Mouse (Mus musculus) heart, embryonic 10.5 days (tissue): ENCODE data around the gene Cdc42ep1. TPM values are rescaled to one million over a fixed set of nuclear protein-coding genes. Genes with fewer than 3 reads are reported as not detected.

Source experiments
- DNase-seq: peaks from one replicate; pipeline ENCODE4 v3.0.0-alpha.2; 2017; ENCODE audit warnings: low spot score
- H3K27ac ChIP-seq: fragments of 300-500 bp; sonication (generic); 2 replicates; pipeline ENCODE4 v1.5.1; 2016; ENCODE audit warnings: mild to moderate bottlenecking
- H3K27me3 ChIP-seq: fragments of 300-500 bp; sonication (generic); 2 replicates; pipeline ENCODE4 v1.6.1; 2016; ENCODE audit warnings: mild to moderate bottlenecking; ENCODE audit not compliant: poor library complexity, insufficient read depth, severe bottlenecking
- H3K36me3 ChIP-seq: fragments of 300-500 bp; sonication (generic); 2 replicates; pipeline ENCODE4 v1.6.1; 2016; ENCODE audit warnings: mild to moderate bottlenecking, moderate library complexity
- H3K4me1 ChIP-seq: fragments of 300-500 bp; sonication (generic); 2 replicates; pipeline ENCODE4 v1.6.1; 2016; ENCODE audit warnings: mild to moderate bottlenecking
- H3K4me3 ChIP-seq: fragments of 300-500 bp; sonication (generic); 2 replicates; pipeline ENCODE4 v1.5.1; 2016; ENCODE audit warnings: mild to moderate bottlenecking, moderate library complexity
- H3K9me3 ChIP-seq: fragments of 300-500 bp; sonication (generic); 2 replicates; pipeline ENCODE4 v1.6.1; 2016; ENCODE audit warnings: mild to moderate bottlenecking, moderate library complexity
- WGBS: fragments of 180-500 bp; shearing (Covaris S2); methylation state at CpG from one replicate; pipeline ENCODE4 v1.1.7; 2016; 5-methylcytosine and 5-hydroxymethylcytosine counted together
- polyA plus RNA-seq: library from polyadenylated mRNA; unstranded; fragments of >200 nt; fragmentation: Nextera tagmentation; extraction: Ambion mirVana; gene quantifications from 2 replicates; pipeline ENCODE4 v1.2.1, GENCODE M21; 2016

Gene Cdc42ep1
- polyA plus RNA-seq, 1 experiment from 2014 or later: 37.3 TPM

DNA sequence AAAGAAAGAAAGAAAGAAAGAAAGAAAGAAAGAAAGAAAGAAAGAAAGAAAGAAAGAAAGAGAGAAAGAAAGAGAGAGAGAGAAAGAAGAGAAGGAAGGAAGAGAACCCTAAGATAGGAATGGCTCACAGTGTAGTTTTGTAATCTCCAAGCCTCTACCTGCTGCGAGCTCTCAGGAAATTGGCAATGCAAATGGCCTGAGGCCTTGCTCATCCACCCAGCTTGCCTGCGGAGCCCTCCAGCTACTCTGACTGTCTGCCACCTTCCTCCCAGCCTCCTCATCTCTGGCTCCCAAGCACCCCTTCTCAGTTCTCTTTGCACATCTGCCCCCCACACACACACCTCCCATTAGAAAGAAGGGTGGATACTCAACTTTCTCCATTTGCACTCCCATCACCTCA lies 33.4 kb upstream of the Cdc42ep1 start:
- 67% methylated on average over 2 of the region's 2 CpGs for WGBS
- H3K27ac ChIP-seq: no peak overlapping the region
- H3K4me3 ChIP-seq: no peak overlapping the region
- no peaks in the 10 kb centered on the region for H3K9me3 ChIP-seq
- H3K27me3 ChIP-seq: peaks cover 34% of the 10 kb centered on the region
- peaks cover 37% of the 10 kb centered on the region for H3K4me1 ChIP-seq
- no peaks in the 10 kb centered on the region for H3K36me3 ChIP-seq
- no peak for DNase-seq

DNA sequence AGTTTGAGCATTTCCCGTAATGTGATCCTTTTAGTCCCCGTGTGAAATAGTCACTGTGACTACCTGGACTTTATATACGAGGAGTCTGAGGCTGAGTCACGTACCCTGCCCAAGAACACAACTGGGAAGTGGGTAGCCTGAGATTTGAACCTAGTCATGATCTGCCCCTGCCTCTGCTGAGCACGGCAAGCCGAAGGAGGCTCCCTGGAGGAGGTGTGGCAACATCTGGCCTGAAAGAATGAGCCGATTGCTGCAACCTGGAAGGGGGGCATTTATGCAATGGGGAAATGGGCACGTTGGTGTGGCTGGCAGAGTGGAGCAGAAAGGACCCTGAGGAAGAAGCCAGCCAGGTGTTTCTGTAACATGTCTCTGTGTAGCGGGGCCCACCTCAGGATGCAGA lies 32.7 kb upstream of the Cdc42ep1 start:
- DNase-seq: no peak
- WGBS: 47% methylated on average over 9 of the region's 9 CpGs
- Histone ChIP-seq H3K9me3 (no peaks in the 10 kb centered on the region), H3K27me3 (peaks cover 26% of the 10 kb centered on the region), H3K27ac (no peak overlapping the region), H3K36me3 (no peaks in the 10 kb centered on the region), H3K4me3 (no peak overlapping the region), H3K4me1 (peaks cover 30% of the 10 kb centered on the region)

DNA sequence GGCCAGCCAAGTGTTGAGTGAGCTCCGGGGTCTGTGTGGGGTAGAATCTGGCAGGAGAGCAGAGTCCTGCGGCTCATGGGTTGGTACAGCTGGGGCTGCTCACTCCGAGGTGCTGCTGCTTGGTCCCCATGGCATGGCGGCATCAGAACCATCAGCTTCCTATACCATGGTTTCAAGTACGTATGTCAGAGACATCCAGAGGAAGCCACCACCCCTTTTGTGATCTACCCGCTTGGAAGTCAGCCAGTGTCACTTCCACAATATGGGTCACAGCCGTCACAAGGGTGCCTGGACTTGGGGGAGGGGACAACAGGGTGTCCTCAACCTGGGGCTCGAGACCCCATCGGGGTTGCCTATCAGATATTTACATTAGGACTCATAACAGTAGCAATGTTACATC lies 32.3 kb upstream of the Cdc42ep1 start:
- no peak for DNase-seq
- H3K36me3 ChIP-seq: no peaks in the 10 kb centered on the region
- H3K4me1 ChIP-seq: peaks cover 30% of the 10 kb centered on the region
- H3K27me3 ChIP-seq: peaks cover 22% of the 10 kb centered on the region
- H3K4me3 ChIP-seq: no peak overlapping the region
- H3K27ac ChIP-seq: no peak overlapping the region
- WGBS: 75% methylated on average over 9 of the region's 9 CpGs
- H3K9me3 ChIP-seq: no peaks in the 10 kb centered on the region

DNA sequence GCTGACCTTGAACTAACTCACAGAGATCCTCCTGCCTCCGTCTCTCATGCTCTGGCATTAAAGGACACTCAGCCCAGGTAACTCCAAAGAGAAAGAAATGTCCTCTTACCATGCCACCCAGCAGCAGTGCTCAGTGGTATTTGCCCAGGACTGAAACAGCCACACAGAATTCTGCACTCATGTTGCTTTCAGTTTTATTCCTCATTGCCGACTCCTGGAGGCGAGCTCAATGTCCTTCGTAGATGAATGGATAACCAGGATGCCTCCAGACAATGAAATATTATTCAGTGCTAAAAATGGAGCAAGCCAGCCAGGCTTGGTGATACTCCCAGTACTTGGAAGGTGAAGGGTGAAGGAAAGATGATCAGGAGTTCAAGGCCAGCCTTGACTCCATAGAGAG lies 28.8 kb upstream of the Cdc42ep1 start:
- Histone ChIP-seq H3K27ac (no peak overlapping the region), H3K36me3 (no peaks in the 10 kb centered on the region), H3K9me3 (no peaks in the 10 kb centered on the region), H3K27me3 (0 out of 2 replicates have a peak, but pooled peaks cover 3% of the 10 kb centered on the region), H3K4me3 (no peak overlapping the region), H3K4me1 (peaks cover 23% of the 10 kb centered on the region)
- no peak for DNase-seq
- WGBS: 90% methylated on average over 4 of the region's 4 CpGs

DNA sequence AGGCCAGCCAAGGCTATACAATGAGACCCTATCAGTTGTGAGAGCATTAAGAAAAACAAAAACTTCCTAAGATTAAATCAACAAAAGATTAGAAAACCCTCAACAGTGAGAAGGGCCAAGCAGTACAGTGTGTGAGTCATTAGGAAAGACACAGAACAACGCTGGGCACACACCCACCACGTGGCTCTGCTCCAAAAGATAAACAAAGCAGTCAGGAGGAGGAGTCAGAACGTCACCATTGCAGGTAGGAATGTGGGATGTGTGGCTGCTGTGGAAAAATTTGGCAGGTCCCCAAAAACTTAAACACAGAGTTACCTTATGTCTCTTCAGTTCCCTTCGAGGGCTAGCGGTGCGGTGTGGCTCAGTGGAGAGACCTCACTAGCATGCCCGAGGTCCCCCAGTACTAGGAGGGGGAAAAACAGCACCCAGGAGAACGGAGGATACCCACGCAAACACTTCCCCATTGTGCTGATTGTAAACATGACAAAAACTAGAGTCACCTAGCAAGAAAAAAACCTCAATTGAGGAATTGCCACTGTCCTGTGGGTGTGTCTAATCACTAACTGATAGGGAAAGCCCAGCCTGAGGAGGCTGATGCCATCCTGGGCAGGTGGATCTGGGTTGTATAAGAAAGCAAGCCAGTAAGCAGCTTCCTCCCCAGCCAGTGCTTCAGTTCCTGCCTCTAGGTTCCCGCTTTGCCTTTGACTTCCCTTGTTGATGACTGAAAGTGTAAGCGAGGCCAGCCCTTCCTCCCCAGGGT lies 26.9 kb upstream of the Cdc42ep1 start:
- no peak for DNase-seq

DNA sequence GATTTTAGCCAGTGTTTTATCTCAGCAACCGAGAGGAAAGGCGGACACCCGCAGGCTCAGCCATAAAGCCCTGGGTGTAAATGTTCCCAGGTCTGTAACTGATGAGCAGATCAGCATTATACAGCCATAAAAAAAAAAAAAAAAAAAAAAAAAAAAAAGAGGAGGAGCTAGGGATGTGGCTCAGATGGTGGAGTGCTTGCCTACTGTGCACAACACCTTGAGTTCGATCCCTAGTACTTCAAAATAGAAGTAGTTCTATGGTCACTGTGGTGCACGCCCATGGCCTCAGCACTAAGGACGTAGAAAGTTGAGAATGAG lies 26.4 kb upstream of the Cdc42ep1 start:
- no peak overlapping the region for H3K27ac ChIP-seq
- H3K36me3 ChIP-seq: no peaks in the 10 kb centered on the region
- peaks cover 13% of the 10 kb centered on the region; the same call in 1 of the 2 replicates for H3K27me3 ChIP-seq
- no peaks in the 10 kb centered on the region for H3K9me3 ChIP-seq
- H3K4me1 ChIP-seq: peaks cover 16% of the 10 kb centered on the region; the same call in 1 of the 2 replicates
- WGBS: 44% methylated on average over 6 of the region's 6 CpGs
- DNase-seq: no peak
- H3K4me3 ChIP-seq: no peak overlapping the region

More for the DNA sequence above, 26.9 kb upstream of the Cdc42ep1 start:
- H3K4me1 ChIP-seq: peaks cover 17% of the 10 kb centered on the region; the same call in 1 of the 2 replicates
- 44% methylated on average over 11 of the region's 11 CpGs for WGBS
- no peaks in the 10 kb centered on the region for H3K36me3 ChIP-seq
- no peak overlapping the region for H3K4me3 ChIP-seq
- H3K9me3 ChIP-seq: no peaks in the 10 kb centered on the region
- peaks cover 8% of the 10 kb centered on the region; the same call in 1 of the 2 replicates for H3K27me3 ChIP-seq
- no peak overlapping the region for H3K27ac ChIP-seq

DNA sequence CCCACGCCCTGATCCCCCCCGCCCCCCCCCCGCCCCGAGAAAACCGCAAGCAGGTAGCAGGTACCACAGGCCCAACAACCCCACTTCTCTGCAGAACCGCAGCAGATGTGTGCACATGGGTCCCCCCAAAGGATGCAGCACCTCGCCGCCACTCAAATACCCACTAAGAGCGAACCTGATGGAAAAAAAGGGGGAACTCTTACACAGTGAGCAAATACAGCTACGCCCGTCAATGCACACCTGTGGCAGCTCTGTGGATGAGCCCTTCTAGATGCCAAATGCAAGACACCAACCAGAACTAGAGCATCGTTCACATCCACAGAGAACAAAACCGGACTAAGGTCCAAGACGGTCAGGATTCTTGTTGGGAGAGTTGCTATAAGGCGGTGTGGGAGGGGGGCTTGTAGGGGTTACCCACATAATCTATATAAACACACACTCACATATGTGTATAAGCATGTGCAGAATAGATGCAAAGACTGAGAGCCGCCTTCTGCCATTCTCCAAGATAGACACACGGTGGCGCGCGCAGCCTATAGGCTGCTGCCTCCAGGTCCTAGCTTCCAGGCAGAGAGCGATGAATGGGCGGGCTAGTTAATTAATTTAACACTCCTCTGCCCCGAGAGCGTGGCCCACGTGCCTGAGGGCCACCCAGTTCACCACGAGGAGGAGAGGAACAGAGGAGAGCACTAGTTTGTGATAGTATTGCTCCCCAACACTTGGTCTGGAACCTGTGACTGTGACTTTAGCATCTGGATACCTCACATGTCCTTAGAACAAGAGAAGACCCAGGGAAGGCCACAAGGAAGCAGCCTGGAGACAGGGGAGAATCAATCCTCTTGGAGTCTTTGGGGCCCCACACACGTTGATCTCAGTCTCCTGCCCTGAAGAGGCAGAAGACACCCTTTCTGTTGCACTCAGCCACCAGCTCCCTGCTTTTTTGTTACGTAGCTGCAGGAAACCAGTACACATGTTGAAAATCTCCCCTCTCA lies 15.9 kb upstream of the Cdc42ep1 start:
- peaks cover 23% of the 10 kb centered on the region for H3K4me1 ChIP-seq
- peaks cover 27% of the 10 kb centered on the region for H3K27me3 ChIP-seq
- 0 out of 2 replicates have a peak overlapping the region, but pooled peaks have one; percentile 17 for H3K27ac ChIP-seq
- H3K36me3 ChIP-seq: no peaks in the 10 kb centered on the region
- H3K4me3 ChIP-seq: no peak overlapping the region
- no peaks in the 10 kb centered on the region for H3K9me3 ChIP-seq
- no peak for DNase-seq
- WGBS: 22% methylated on average over 28 of the region's 28 CpGs

DNA sequence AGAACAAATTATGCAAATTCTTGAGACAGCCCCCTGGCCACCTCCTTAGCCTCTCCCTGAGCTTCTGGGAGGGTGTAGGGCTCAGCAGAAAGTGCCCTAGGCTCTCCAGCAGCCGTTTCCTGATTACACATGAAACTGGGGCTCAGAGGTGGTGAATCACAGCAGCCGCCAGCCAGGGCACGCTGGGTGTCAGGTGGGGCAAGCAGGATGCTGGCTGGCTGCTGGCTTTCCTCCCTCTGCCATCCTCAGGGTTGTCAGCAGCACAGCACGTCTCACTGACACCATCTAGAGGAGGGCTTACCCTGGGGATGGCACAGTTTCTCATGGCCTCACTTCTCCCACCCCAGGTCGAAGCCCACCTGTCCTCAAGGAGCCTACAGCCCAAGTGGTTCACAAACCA lies 14.1 kb upstream of the Cdc42ep1 start:
- WGBS: 10% methylated on average over 5 of the region's 5 CpGs
- Histone ChIP-seq H3K36me3 (no peaks in the 10 kb centered on the region), H3K4me1 (peaks cover 41% of the 10 kb centered on the region), H3K4me3 (no peak overlapping the region), H3K27me3 (peaks cover 27% of the 10 kb centered on the region), H3K27ac (peak overlapping the region; percentile 44; the same call in 1 of the 2 replicates), H3K9me3 (no peaks in the 10 kb centered on the region)
- DNase-seq: no peak

DNA sequence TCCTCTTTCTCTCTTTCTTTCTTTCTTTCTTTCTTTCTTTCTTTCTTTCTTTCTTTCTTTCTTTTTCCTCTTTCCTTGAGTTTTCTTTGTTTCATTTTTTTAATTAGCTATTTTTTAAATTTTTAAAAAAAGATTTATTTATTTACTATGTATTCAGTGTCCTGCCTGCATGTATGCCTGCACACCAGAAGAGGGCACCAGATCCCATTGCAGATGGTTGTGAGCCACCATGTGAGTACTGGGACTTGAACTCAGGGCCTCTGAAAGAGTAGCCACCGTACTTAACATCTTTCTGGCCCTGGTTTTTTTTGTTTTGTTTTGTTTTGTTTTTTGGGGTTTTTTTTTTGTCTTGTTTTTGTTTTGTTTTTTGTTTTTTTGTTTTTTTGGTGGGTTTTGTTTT lies 12.8 kb upstream of the Cdc42ep1 start:
- no peaks in the 10 kb centered on the region for H3K36me3 ChIP-seq
- H3K4me3 ChIP-seq: no peak overlapping the region
- peaks cover 55% of the 10 kb centered on the region for H3K4me1 ChIP-seq
- H3K27me3 ChIP-seq: peaks cover 27% of the 10 kb centered on the region
- DNase-seq: no peak
- whole genome bisulfite sequencing: 95% methylated on average over 1 of the region's 1 CpGs
- no peak overlapping the region for H3K27ac ChIP-seq
- no peaks in the 10 kb centered on the region for H3K9me3 ChIP-seq

DNA sequence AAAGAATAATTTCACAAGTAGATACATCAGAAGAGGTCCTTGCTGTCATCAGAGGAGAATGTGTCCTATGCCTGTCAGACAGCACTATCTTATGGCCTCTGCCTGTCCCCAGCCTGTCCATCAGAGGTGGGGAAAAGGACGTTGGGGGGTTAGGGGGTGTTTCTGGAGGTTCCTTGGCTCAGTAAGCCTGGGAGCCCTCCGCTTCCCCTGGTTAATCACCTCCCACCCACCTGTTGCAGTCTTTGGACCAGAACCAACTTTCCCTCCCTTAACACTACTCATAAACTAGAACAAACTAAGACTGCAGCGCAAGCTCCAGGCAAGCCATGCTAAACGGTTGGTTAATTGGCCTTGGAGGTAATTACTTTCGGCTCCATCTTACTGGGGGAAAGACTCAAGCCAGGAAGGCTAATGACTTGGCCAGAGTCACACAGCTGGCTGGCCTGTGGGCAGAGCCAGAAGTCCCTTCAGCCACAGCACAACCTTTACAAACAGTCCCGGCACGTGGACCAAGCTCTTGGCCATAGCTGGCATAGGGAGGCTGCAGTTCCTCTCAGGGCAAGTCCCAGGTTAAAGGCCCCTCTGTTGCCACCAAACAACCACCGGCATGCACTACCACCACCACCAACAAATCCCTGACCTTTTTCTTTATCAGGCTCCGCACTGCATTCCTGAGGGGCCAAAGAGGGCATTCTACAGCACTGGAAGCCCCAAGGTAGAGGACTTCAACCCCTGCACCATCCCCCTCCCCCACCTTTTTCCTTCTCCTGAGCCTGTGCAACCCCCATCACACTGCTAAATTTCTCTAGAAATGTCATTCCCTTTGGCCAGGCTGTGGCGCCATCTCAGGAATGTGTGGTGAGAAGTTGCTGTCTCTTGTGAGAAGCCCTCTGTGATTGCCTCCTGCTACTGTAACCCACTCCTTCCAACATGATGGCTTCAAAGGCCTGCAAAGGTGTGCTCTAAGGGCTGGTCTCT lies 11.4 kb upstream of the Cdc42ep1 start:
- no peaks in the 10 kb centered on the region for H3K9me3 ChIP-seq
- 56% methylated on average over 10 of the region's 10 CpGs for WGBS
- DNase-seq: no peak
- H3K4me3 ChIP-seq: no peak overlapping the region
- no peaks in the 10 kb centered on the region for H3K36me3 ChIP-seq
- peaks cover 22% of the 10 kb centered on the region for H3K27me3 ChIP-seq
- peak overlapping the region; percentile 94 for H3K27ac ChIP-seq
- peaks cover 69% of the 10 kb centered on the region for H3K4me1 ChIP-seq

DNA sequence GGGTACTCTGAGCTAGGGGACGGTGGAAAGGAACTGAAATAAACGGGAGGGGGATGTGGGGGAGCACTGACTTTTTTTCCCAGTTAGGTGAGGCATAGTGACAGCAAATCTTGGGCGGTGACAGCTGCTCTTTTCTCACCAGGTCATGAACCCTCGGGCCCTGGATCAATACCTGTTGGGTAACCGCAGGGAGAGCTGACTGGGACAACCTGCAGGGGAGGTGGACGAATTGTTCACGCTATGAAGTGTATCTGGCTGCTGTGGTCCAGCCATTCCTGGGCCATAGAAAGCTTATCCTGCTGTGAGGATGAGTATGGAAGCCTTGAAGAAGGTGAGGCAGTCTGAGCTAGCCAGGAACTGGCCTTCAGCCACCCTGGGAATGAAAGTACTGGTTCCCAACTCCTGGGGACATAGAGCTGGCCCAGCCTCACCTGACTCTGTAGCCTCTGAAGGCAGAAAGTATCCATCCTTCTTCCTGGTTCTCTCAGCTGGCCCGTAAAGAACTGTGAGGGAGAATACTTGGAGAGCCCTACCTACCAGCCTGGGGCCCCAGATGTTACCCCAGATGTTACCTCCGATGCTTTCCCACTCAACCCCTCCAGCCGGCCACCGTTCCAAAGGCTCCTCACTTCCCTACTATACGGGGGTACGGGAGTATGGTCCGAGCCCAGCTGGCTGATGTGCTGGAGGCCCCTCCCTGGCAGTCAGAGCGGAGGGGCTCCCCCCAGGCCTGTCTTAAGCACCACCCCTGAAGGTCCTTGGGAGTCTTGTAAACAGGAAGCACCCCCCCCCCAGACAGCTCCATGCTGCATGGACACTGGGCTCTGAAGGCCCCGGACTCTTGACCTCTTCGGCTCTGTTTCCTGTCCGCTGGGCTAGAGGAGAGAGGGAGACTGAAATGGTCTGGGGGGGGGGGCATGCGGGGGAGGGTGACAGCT lies 10.4 kb upstream of the Cdc42ep1 start:
- Histone ChIP-seq H3K27ac (peak overlapping the region; percentile 94), H3K27me3 (peaks cover 18% of the 10 kb centered on the region), H3K4me1 (peaks cover 71% of the 10 kb centered on the region), H3K36me3 (no peaks in the 10 kb centered on the region), H3K9me3 (no peaks in the 10 kb centered on the region), H3K4me3 (peak overlapping the region; percentile 36)
- WGBS: 36% methylated on average over 19 of the region's 19 CpGs
- no peak for DNase-seq
